Mouse (Mus musculus): ENCODE measurements around the gene Nr2c2ap.

The Nr2c2ap gene

GRCm38 (mm10) chr8:70166504-70167110 lies 35.5 kb downstream of the Nr2c2ap start:
- peak; percentile 78 for DNase-seq

- DNase-seq, result no peak
These were observed 39.0 kb downstream of the Nr2c2ap start for GRCm38 (mm10) chr8:70170116-70170515.

- no peak for DNase-seq
These were observed 39.6 kb downstream of the Nr2c2ap start for GRCm38 (mm10) chr8:70170748-70171147.

- DNase-seq, result no peak
These were observed 40.1 kb downstream of the Nr2c2ap start for GRCm38 (mm10) chr8:70171240-70171639.

- peak; percentile 96 for DNase-seq
These were observed 41.0 kb downstream of the Nr2c2ap start, which contains the start of gene Tmem161a for GRCm38 (mm10) chr8:70172043-70172681. Gene Tmem161a, plus strand, starts transcription at chr8:70172356.

GRCm38 (mm10) chr8:70173320-70173719 lies 42.2 kb downstream of the Nr2c2ap start:
- no peak for DNase-seq

- DNase-seq, result no peak
These were observed 42.9 kb downstream of the Nr2c2ap start for GRCm38 (mm10) chr8:70174079-70174478.

- no peak for DNase-seq
These were observed 47.1 kb downstream of the Nr2c2ap start for GRCm38 (mm10) chr8:70178231-70178630.

- no peak for DNase-seq
These were observed 47.9 kb downstream of the Nr2c2ap start for GRCm38 (mm10) chr8:70179082-70179481.

- no peak for DNase-seq
These were observed 50.2 kb downstream of the Nr2c2ap start for GRCm38 (mm10) chr8:70181212-70181902.

- no peak for DNase-seq
These were observed 50.7 kb downstream of the Nr2c2ap start for GRCm38 (mm10) chr8:70181903-70182252.

- DNase-seq, result no peak
These were observed 52.1 kb downstream of the Nr2c2ap start for GRCm38 (mm10) chr8:70183194-70183593.
